Mouse (Mus musculus) ovary, postnatal 36 days (tissue): ENCODE measurements around the gene Dynll2.
"Not testable (repeated sequence)": the region's sequence is repeated elsewhere in the genome, so short reads cannot be mapped to it uniquely, and the experiment has no call there.

Experiments
- DNase-seq: peaks from one replicate; pipeline ENCODE4 v3.0.0; 2022; ENCODE audit warnings: low spot score, mixed read lengths

Gene Dynll2

GRCm38 (mm10) chr11:87987861-87988260, 528 bp upstream of the Dynll2 start:
- DNase-seq: no peak

DNA sequence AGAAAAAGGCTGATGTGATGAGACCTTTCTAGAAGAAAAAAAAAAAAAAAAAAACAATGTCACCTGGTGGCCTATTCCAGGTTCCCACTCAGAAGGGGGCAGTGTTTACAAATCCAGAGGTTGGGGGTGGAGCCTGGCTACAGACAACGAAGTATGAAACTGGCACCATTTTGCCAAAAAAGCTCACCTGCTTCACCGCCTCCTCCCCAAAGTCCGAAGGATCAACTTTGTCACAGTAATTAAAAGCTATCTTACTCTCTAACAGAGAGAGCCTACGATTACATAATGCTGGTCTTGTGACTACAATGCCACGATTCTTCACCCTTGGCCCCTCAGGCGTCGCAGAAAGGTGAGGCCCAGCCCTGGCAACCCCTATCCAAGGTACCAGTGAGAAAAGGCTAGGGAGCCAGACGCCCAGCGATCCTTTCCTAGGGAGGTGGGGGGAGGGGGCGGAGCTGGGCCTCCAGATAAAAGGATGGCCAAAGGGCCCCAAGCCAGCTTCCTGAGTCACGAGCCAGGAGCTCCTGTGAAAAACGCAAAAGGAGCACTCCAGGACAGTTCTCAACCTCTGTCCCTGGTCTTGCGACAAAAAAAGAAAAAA, 1.1 kb downstream of the Dynll2 start:
- DNase-seq: peak; percentile 75

DNA sequence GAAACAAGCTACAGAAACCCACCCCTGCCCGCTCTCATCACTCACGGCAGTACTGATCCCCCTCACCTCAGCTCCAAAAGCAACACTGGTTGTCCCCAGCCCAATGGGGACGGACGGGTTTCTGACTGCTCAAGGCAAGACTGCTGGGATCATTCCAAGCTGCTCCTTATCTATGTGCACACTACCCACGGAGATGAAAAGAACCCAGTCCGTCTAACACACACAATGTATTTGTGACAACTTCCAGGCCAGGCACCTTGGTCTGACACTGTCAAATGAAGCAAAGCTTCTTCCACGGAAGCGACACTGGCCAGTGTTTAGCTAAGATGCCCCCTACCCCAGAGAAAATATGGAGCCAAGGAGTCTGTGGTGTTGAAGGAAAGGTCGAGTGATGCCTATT, 1.7 kb downstream of the Dynll2 start:
- no peak for DNase-seq

DNA sequence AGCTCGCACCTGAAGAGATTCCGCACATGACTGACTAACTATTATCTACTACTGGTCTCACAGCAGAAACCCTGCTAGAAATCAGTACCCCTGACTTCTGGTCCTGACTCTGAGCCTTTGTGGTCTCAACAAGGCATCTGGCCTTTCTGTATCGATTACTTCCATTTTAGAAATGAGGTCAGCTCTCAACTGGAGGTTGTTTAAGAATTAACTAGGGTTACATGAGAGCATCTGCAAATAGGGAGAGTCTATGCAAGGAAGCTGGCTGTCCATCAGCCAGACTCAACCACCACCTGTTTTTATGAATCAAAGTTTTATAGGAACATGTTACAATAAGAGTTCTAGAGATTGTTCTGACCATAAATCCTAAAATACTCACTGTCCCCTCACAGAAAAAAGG, 2.8 kb downstream of the Dynll2 start:
- no peak for DNase-seq

GRCm38 (mm10) chr11:87978905-87979304, 8.4 kb downstream of the Dynll2 start:
- DNase-seq: no peak

DNA sequence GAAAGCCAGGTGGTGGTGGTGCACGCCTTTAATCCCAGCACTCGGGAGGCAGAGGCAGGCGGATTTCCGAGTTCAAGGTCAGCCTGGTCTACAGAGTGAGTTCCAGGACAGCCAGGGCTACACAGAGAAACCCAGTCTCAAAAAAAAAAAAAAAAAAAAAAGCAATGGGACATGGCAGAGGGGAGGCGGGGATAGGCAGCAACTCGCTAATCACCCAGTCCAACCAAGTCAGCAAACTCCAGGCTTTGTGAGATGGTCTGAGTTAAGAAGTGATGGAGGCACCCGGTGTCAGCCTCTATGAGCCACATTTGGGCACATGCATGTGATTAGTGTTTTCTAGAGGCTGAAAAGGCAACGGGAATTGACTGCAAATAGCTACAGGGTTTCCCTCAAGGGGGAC, 10.3 kb downstream of the Dynll2 start:
- not testable (repeated sequence) for DNase-seq

- DNase-seq: peak; percentile 56
These were observed 12.7 kb downstream of the Dynll2 start for GRCm38 (mm10) chr11:87974477-87975181.

DNA sequence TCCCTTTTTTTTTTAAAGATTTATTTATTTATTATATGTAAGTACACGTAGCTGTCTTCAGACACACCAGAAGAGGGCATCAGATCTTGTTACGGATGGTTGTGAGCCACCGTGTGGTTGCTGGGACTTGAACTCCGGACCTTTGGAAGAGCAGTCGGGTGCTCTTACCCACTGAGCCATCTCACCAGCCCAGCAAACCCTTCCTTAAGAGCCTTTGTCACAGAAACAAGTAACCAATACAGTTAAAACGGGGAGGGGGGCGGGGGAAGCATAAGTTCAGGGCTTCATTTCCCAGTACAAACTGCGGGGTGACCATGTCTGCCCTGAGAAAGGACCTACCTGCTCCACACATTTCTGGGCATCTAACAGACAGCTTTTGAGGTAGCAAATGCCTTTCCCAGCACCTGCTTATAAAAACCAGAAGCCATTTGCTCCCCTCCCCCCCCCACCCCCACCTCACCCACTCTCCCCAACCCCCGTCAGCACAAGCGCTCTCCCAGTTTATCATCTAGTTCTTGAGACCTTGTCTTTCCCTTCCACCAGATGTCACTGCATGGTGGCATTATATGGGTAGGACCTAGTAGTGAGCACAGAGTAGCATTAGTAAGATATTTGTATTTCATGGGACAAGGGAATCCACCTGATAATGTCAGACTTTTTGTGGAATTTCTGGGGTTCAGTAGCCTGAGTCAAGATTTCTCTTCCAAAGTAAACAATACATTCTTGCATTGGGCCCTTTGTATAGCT, 13.6 kb downstream of the Dynll2 start:
- DNase-seq: no peak

DNA sequence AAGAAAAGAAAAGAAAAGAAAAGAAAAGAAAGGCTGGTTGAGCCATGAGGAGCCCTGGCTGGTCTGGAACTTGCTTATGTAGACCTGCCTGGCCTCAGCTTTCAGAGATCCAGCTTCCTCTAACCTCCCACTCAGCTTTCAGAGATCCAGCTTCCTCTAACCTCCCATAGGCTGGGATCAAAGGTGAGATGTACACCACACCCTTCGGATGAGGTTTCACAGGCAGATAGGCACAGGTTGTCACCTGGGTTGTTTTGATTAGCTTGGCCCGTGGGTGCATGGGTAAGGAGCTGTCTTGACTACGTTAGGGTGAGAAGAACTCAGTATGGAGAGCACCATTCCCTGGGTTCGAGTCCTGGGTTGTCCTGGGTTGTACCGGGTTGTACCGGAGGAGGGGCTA, 14.5 kb downstream of the Dynll2 start:
- no peak for DNase-seq

- no peak for DNase-seq
These were observed 18.8 kb downstream of the Dynll2 start for GRCm38 (mm10) chr11:87968356-87969122.

GRCm38 (mm10) chr11:87967692-87968289, 19.5 kb downstream of the Dynll2 start:
- peak; percentile 73 for DNase-seq

- DNase-seq: no peak
These were observed 21.1 kb downstream of the Dynll2 start for GRCm38 (mm10) chr11:87966214-87966613.

GRCm38 (mm10) chr11:87965293-87965692, 22.0 kb downstream of the Dynll2 start:
- DNase-seq: no peak

DNA sequence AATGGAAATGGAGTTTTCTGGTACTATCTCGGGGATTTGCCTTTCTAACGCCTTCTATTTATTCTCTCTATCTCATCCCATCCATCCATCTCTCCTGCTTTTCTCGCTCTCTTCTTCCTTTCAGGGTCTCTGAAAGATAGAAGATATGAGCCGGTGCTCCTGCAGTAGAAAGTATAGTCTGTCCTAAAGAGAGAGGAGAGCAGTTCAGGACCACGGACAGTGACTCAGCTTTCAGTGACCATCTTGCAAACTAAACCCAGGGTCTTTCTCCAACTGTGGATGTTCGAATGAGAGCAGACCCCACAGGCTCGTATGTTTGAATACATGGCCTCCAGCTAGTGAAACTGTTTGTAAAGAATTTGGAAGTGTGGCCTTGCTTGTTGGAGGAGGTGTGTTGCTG, 30.3 kb downstream of the Dynll2 start:
- no peak for DNase-seq

DNA sequence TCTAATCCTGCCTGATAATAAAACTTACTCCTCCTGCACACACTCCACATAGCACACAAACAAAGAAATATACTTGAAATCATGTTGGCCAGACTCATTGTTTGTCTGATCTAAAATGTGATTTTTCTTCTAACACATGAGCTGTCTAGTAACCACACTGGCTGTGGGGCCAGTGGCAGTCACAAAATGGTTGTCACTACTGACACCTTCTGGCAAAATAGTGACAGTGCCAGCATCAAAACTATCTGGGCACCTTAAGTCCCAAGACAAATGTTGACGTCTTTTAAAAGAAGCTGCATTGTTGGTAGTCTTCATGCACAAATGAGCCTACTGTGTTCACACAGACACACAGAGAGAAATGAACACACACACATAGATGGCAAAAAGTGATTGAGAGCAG, 32.2 kb downstream of the Dynll2 start:
- DNase-seq: no peak

- DNase-seq: no peak
These were observed 37.3 kb downstream of the Dynll2 start for GRCm38 (mm10) chr11:87949990-87950389.

GRCm38 (mm10) chr11:87935467-87935866, 51.9 kb downstream of the Dynll2 start:
- DNase-seq: no peak

- DNase-seq: no peak
These were observed 53.6 kb downstream of the Dynll2 start for GRCm38 (mm10) chr11:87933731-87934130.

GRCm38 (mm10) chr11:87930348-87930747, 57.0 kb downstream of the Dynll2 start:
- DNase-seq: no peak
